Mouse (Mus musculus) forebrain, embryonic 16.5 days (tissue): ENCODE results near the gene Jag2. TPM values are rescaled to one million over a fixed set of nuclear protein-coding genes. Genes with fewer than 3 reads are reported as not detected.

Experiments
- ATAC-seq: fragments of 200-750 bp; cut with Nextera tagmentation; 2 replicates; pipeline ENCODE4 v1.8.0; 2017; ENCODE audit warnings: mild to moderate bottlenecking, moderate library complexity
- H3K27ac ChIP-seq: fragments of 300-500 bp; sonication (generic); 2 replicates; pipeline ENCODE4 v1.5.1; 2014; ENCODE audit warnings: low read length, control low read depth
- H3K27me3 ChIP-seq: fragments of 300-500 bp; sonication (generic); replicated peaks from 2 replicates; pipeline ENCODE4 v1.6.1; 2014; ENCODE audit warnings: low read length; ENCODE audit not compliant: control insufficient read depth, insufficient read depth
- H3K36me3 ChIP-seq: fragments of 300-500 bp; sonication (generic); 2 replicates; pipeline ENCODE4 v1.6.1; 2014; ENCODE audit not compliant: control insufficient read depth, insufficient read depth
- H3K4me1 ChIP-seq: fragments of 300-500 bp; sonication (generic); replicated peaks from 2 replicates; pipeline ENCODE4 v1.6.1; 2014; ENCODE audit warnings: low read length; ENCODE audit not compliant: control insufficient read depth, insufficient read depth
- H3K4me2 ChIP-seq: fragments of 300-500 bp; sonication (generic); 2 replicates; pipeline ENCODE4 v1.6.1; 2014; ENCODE audit warnings: mild to moderate bottlenecking, low read length, control low read depth
- H3K4me3 ChIP-seq: fragments of 300-500 bp; sonication (generic); replicated peaks from 2 replicates; pipeline ENCODE4 v1.5.1; 2014; ENCODE audit warnings: mild to moderate bottlenecking, low read length, control low read depth
- H3K9ac ChIP-seq: fragments of 300-500 bp; sonication (generic); replicated peaks from 2 replicates; pipeline ENCODE4 v1.6.1; 2014; ENCODE audit warnings: low read depth, low read length, control low read depth
- H3K9me3 ChIP-seq: fragments of 300-500 bp; sonication (generic); 2 replicates; pipeline ENCODE4 v1.6.1; 2016; ENCODE audit warnings: low read length; ENCODE audit not compliant: control insufficient read depth
- WGBS: fragments of 180-500 bp; shearing (Covaris S2); extraction: QIAGEN DNeasy Blood & Tissue Kit; methylation state at CpG from one replicate; pipeline ENCODE4 v1.1.7; 2014; 5-methylcytosine and 5-hydroxymethylcytosine counted together
- polyA plus RNA-seq: library from polyadenylated mRNA; unstranded; fragments of >200 nt; fragmentation: Nextera tagmentation; extraction: Ambion mirVana; gene quantifications from 2 replicates; pipeline ENCODE4 v1.2.1, GENCODE M21; 2015

Gene Jag2
- 7.9 and 10.7 TPM in 2 replicates for polyA plus RNA-seq

DNA sequence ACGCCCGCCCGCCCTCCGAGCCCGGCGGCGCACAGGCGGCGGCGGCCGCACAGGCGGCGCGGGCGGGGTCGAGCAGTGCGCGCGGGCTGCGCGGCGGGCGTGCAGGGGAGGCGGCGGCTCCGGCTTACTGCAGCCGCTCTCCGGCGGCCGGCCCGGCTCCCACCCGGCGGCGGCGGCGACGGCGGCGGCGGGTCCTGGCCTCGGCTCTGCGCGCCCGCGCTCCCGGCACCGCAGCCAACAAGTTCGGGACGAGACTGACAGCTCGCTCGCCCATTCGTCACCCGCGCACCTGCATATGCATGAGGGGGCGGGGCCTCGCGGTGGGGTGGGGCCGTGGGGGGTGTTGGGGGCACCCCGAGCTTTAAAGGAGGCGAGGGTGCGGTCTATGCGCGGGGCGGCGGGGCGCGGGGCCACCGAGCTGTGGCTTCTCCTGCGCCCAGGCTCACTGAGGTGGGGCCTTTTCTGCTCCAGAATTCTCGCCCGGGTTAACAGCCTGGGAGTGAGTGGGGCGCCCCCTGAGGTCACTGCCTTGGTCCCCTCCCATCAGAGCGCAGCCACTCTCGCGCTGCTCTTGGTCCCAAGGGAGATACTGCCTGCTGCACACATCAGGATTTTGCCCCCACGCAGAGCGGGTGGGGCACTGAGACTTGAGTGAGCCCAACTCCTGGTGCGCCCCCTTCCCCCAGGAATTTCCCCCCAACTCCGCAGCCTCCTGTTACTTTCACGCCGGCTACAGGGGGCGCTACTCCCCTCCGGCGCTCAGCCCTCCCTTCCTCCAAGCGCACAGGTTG, at the start of gene Jag2:
Gene Jag2 (minus strand): TSS at position 215 of the 791 bp plus-strand sequence.
- ATAC-seq = peak; percentile 63
- Histone ChIP-seq H3K9me3 (no peaks in the 10 kb centered on the region), H3K36me3 (no peaks in the 10 kb centered on the region), H3K4me3 (peak within 1 kb of the TSS; percentile 71), H3K4me1 (peaks cover 28% of the 10 kb centered on the region), H3K9ac (peak within 1 kb of the TSS; percentile 75), H3K27me3 (peaks cover 17% of the 10 kb centered on the region; the same call in 1 of the 2 replicates), H3K27ac (peak within 1 kb of the TSS; percentile 65), H3K4me2 (peak within 1 kb of the TSS; percentile 79)
- under 1% methylated on average over 61 of the region's 85 CpGs for WGBS

DNA sequence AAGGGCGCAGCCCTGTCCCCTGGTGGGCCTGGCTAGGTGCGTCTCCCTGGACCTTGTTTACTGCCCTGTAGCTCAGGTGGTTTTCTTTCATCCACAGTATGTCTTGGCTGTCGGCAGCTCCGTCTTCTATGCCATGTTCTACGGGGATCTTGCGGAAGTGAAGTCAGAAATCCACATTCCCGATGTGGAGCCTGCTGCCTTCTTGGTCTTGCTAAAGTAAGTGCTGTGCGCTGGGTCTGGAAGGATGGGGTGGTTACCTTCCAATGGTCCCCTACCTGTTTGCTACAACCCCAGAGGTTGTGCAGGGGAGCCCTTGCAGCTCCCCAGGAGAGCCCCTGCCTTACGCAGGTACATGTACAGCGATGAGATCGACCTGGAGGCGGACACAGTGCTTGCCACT, 47.6 kb upstream of the Jag2 start:
- WGBS = 44% methylated on average over 12 of the region's 12 CpGs
- Histone ChIP-seq H3K9me3 (no peaks in the 10 kb centered on the region), H3K4me2 (peak overlapping the region; percentile 75), H3K27me3 (no peaks in the 10 kb centered on the region), H3K4me1 (peaks cover 14% of the 10 kb centered on the region), H3K27ac (peak overlapping the region; percentile 94), H3K9ac (peak overlapping the region; percentile 77), H3K36me3 (peaks cover 25% of the 10 kb centered on the region), H3K4me3 (peak overlapping the region; percentile 71)
- no peak for ATAC-seq

DNA sequence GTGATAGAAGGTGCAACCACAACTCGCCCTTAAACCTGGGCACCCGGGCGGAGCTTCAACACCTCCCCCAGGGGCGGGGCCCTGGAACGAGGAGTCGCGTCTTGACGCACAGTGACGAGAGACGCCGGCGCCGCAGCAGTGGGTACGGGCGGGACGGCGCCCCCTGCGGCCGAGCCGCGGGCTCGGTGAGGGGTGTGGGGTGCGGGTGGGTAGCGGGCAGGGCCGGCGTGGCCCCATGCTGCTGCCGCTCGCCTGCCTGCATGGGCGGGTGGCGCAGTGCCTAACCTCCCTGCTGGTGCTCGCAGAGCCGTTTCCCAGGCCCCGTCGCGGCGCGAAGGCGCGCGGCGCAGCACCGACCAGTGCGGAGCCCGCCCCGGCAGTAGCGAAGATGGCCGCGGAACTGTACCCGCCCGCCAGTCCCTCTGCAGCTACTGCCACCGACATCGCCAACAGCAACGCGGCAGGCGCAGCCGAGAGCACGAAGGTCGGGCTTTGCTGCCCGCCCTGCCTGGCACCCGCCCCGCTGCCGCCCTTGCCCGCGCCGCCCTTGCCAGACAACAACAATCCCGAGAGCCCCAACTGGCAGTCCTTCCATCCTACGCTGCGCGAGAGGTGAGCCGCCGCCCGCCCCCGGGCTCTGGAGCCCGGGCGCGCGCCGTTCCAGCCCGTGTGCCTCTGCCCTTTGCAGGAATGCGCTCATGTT, 46.9 kb upstream of the Jag2 start, which contains the start of gene Btbd6:
Gene Btbd6 (plus strand): TSS at position 112 of the 703 bp plus-strand sequence.
- Histone ChIP-seq H3K4me1 (peaks cover 14% of the 10 kb centered on the region), H3K9ac (peak within 1 kb of the TSS; percentile 77), H3K27me3 (no peaks in the 10 kb centered on the region), H3K36me3 (peaks cover 30% of the 10 kb centered on the region), H3K4me2 (peak within 1 kb of the TSS; percentile 75), H3K27ac (peak within 1 kb of the TSS; percentile 94), H3K4me3 (peak within 1 kb of the TSS; percentile 71), H3K9me3 (no peaks in the 10 kb centered on the region)
- peak; percentile 97 for ATAC-seq
- WGBS = under 1% methylated on average over 75 of the region's 80 CpGs

DNA sequence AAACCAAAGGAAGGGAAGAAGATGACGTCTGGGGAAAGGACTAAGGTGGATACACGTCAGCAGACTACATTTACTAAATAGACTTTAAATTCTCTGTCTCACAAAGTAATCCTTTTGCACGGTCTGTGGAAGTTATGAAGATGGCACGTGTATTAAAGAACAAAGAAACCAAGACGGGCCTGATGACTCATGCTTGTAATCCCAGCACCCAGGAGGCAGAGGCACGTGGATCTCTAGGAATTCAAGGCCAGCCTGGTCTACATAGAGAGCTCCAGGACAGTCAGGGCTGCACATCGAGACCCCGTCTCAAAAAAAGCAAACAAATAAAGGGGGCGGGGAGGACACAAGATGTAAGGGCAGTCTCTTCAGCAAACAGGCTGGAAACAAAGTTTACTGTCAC, 45.2 kb upstream of the Jag2 start:
- no peak overlapping the region for H3K27ac ChIP-seq
- no peak overlapping the region for H3K4me2 ChIP-seq
- H3K36me3 ChIP-seq = peaks cover 28% of the 10 kb centered on the region
- no peak for ATAC-seq
- H3K27me3 ChIP-seq = no peaks in the 10 kb centered on the region
- H3K4me1 ChIP-seq = peaks cover 14% of the 10 kb centered on the region
- no peak overlapping the region for H3K9ac ChIP-seq
- H3K9me3 ChIP-seq = no peaks in the 10 kb centered on the region
- WGBS = 90% methylated on average over 9 of the region's 9 CpGs
- H3K4me3 ChIP-seq = no peak overlapping the region

DNA sequence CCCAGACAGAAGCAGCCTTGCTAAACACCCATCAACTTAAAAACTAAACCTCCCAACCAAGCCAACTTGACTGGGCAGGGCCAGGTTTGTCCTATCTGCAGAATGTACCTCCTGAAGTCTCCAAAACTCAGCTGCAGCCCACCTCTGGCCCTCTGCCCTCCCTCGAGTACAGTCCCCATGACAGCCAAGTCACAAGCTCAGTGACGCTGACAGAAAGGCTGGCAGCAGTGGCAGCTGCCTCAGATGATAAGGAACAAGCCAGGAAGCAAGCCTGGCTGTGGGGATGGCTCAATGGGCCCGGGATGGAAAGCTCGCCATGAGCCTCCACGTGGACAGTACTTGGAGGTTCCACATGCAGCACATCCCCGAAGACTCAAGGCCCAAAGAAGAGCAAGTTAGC, 40.0 kb upstream of the Jag2 start:
- Histone ChIP-seq H3K4me1 (no peaks in the 10 kb centered on the region), H3K4me2 (no peak overlapping the region), H3K4me3 (no peak overlapping the region), H3K27me3 (no peaks in the 10 kb centered on the region), H3K36me3 (peaks cover 39% of the 10 kb centered on the region), H3K9ac (no peak overlapping the region), H3K27ac (no peak overlapping the region), H3K9me3 (no peaks in the 10 kb centered on the region)
- WGBS = 91% methylated on average over 6 of the region's 6 CpGs
- ATAC-seq = no peak

DNA sequence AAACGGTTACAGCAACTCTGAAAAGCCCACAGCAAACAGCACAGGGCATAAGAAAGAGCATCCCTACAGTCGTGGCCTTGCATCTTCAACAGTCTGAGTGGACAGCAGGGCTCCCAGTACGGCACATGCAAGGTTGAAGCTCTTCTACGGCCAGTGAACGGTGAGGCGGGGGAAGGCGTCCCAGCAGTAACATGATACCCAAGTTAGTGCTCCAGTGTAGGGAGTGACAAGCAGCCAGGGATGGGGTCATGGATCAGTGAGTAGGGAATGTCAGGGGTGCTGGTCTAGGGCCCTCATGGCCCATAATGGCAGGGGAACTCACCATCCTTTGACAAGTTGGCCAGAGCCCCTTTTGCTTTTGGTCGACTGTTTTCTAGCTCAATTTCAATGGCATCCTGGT, 39.4 kb upstream of the Jag2 start:
- H3K4me1 ChIP-seq = no peaks in the 10 kb centered on the region
- ATAC-seq = no peak
- H3K27ac ChIP-seq = no peak overlapping the region
- H3K4me3 ChIP-seq = no peak overlapping the region
- 79% methylated on average over 8 of the region's 8 CpGs for WGBS
- H3K9ac ChIP-seq = no peak overlapping the region
- no peak overlapping the region for H3K4me2 ChIP-seq
- H3K9me3 ChIP-seq = no peaks in the 10 kb centered on the region
- peaks cover 46% of the 10 kb centered on the region for H3K36me3 ChIP-seq
- no peaks in the 10 kb centered on the region for H3K27me3 ChIP-seq

DNA sequence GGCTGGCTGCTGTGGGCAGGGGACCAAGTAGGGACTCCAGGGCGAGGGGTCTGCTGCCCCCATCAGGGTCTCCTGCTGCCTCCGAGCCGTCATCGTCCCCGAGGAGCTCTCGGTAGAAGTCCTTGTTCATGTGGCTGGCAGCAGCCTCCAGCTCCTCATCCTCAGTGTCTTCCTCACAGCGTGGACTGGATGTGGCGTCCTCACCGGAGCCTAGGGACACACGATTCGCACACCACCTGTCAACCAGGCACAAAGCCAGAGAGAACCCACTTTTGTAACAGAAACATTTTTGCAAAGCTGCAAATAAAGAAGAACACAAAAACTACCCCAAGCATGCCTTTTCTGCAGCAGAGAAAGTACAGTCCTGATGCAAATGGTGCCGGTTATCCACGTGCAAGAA, 36.2 kb upstream of the Jag2 start:
- Histone ChIP-seq H3K27ac (no peak overlapping the region), H3K27me3 (no peaks in the 10 kb centered on the region), H3K4me1 (no peaks in the 10 kb centered on the region), H3K36me3 (peaks cover 54% of the 10 kb centered on the region), H3K4me3 (no peak overlapping the region), H3K9me3 (no peaks in the 10 kb centered on the region), H3K4me2 (no peak overlapping the region), H3K9ac (no peak overlapping the region)
- ATAC-seq = no peak
- 84% methylated on average over 13 of the region's 13 CpGs for WGBS

DNA sequence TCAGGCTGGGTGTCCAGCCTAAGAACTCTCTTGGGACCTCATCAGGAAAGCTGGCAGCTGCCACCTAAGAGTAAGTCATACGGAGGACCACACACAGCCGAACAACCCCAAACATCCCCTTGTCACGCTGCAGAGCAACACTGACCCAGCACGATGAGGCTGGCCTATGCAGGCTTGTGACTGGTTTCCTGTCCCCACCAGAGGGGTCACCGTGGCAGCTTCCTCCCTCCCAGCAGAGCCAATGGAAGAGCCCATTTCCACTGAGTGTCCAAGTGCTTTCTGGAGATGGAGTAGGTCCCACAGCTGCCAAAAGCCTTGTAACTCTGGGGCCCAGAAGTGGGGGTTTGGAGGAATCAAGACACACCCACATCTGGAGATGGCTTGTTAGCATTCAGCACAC, 32.3 kb upstream of the Jag2 start:
- 84% methylated on average over 5 of the region's 5 CpGs for WGBS
- H3K9ac ChIP-seq = no peak overlapping the region

DNA sequence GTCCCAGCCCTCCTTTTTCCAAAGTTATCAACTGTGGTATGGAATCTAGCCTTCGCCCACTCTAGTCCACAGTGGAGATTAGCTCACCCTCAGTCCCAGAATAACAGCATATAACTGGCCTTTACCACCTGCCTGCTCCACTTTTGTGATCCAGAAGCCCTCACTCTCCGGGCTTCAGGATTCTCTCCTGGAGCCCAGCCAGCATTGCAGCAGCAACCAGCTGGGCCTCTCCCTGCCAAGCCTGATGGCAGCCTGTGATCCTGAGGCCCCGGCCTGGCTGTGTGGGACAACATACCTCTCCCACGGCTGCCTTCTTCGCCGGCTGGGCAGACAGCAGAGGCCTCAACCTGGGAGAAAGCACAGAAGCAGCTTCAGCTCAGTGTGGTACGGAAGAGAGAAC, 31.9 kb upstream of the Jag2 start:
- H3K4me3 ChIP-seq = no peak overlapping the region
- no peaks in the 10 kb centered on the region for H3K27me3 ChIP-seq
- WGBS = 65% methylated on average over 7 of the region's 7 CpGs
- H3K9me3 ChIP-seq = no peaks in the 10 kb centered on the region
- no peak overlapping the region for H3K4me2 ChIP-seq
- ATAC-seq = no peak
- no peaks in the 10 kb centered on the region for H3K4me1 ChIP-seq
- H3K9ac ChIP-seq = no peak overlapping the region
- peaks cover 56% of the 10 kb centered on the region for H3K36me3 ChIP-seq
- H3K27ac ChIP-seq = no peak overlapping the region

More for the DNA sequence above, 32.3 kb upstream of the Jag2 start:
- no peak overlapping the region for H3K27ac ChIP-seq
- H3K4me1 ChIP-seq = no peaks in the 10 kb centered on the region
- H3K36me3 ChIP-seq = peaks cover 56% of the 10 kb centered on the region
- H3K27me3 ChIP-seq = no peaks in the 10 kb centered on the region
- no peak for ATAC-seq
- H3K4me3 ChIP-seq = no peak overlapping the region
- no peaks in the 10 kb centered on the region for H3K9me3 ChIP-seq
- no peak overlapping the region for H3K4me2 ChIP-seq
